Mouse (Mus musculus): ENCODE measurements around the gene Acvr2a.
"Not testable (repeated sequence)": the region's sequence is repeated elsewhere in the genome, so short reads cannot be mapped to it uniquely, and the experiment has no call there.

Acvr2a gene

GRCm38 (mm10) chr2:48813371-48814222 lies at the start of gene Acvr2a:
Gene Acvr2a (plus strand): TSS chr2:48814109.
- DNase-seq = peak; percentile 96

- DNase-seq = peak; percentile 8
These were observed 47.4 kb upstream of the Acvr2a start for GRCm38 (mm10) chr2:48766513-48766912.

- DNase-seq = peak; percentile 17
These were observed 46.1 kb upstream of the Acvr2a start for GRCm38 (mm10) chr2:48767778-48768177.

GRCm38 (mm10) chr2:48768219-48768618 lies 45.7 kb upstream of the Acvr2a start:
- DNase-seq = no peak

GRCm38 (mm10) chr2:48770100-48770499 lies 43.8 kb upstream of the Acvr2a start:
- DNase-seq = no peak

- DNase-seq = no peak
These were observed 43.3 kb upstream of the Acvr2a start for GRCm38 (mm10) chr2:48770634-48771033.

GRCm38 (mm10) chr2:48775281-48775680 lies 38.6 kb upstream of the Acvr2a start:
- DNase-seq = no peak

GRCm38 (mm10) chr2:48788901-48789300 lies 25.0 kb upstream of the Acvr2a start:
- DNase-seq = no peak

GRCm38 (mm10) chr2:48814223-48815038 lies 522 bp downstream of the Acvr2a start:
- DNase-seq = peak; percentile 61

GRCm38 (mm10) chr2:48815039-48815590 lies 1.2 kb downstream of the Acvr2a start:
- no peak for DNase-seq

- DNase-seq = peak; percentile 28
These were observed 2.5 kb downstream of the Acvr2a start for GRCm38 (mm10) chr2:48816141-48817028.

- DNase-seq = no peak
These were observed 12.0 kb downstream of the Acvr2a start for GRCm38 (mm10) chr2:48825878-48826277.

- no peak for DNase-seq
These were observed 12.5 kb downstream of the Acvr2a start for GRCm38 (mm10) chr2:48826380-48826779.

- no peak for DNase-seq
These were observed 16.6 kb downstream of the Acvr2a start for GRCm38 (mm10) chr2:48830492-48830891.

- DNase-seq = no peak
These were observed 18.4 kb downstream of the Acvr2a start for GRCm38 (mm10) chr2:48832305-48832704.

- no peak for DNase-seq
These were observed 20.1 kb downstream of the Acvr2a start for GRCm38 (mm10) chr2:48833884-48834450.

- DNase-seq = no peak
These were observed 27.9 kb downstream of the Acvr2a start for GRCm38 (mm10) chr2:48841611-48842470.

GRCm38 (mm10) chr2:48846689-48847398 lies 32.9 kb downstream of the Acvr2a start:
- DNase-seq = peak; percentile 42

GRCm38 (mm10) chr2:48865596-48865995 lies 51.7 kb downstream of the Acvr2a start:
- not testable (repeated sequence) for DNase-seq

GRCm38 (mm10) chr2:48868199-48868913 lies 54.4 kb downstream of the Acvr2a start:
- DNase-seq = no peak
